Mouse (Mus musculus) heart, adult 2 months (tissue): ENCODE measurements at regions not wholly inside any gene's neighbourhood (a gene's known extent, or its start where the extent isn't known, plus 50 kb on each side); places are given as distances from the start of the nearest gene placed in this dataset.
A peak's percentile ranks its signal among the peaks of the same experiment; 100 is the strongest.

Experiments
- DNase-seq, 2 experiments: peaks; one replicate each; pipeline ENCODE4 v3.0.0; 2021
- H3K27ac ChIP-seq: fragments of 200-600 bp; 2 replicates; pipeline ENCODE4 v1.8.1; 2022
- H3K27me3 ChIP-seq: fragments of 200-500 bp; 2 replicates; pipeline ENCODE4 v1.6.1; 2012; ENCODE audit warnings: mild to moderate bottlenecking, low read length, inconsistent platforms, mixed read lengths; ENCODE audit not compliant: control insufficient read depth, insufficient read depth
- H3K36me3 ChIP-seq: fragments of 200-500 bp; 2 replicates; pipeline ENCODE4 v1.6.1; 2012; ENCODE audit warnings: low read length, inconsistent platforms; ENCODE audit not compliant: control insufficient read depth, insufficient read depth
- H3K4me1 ChIP-seq: fragments of 200-500 bp; 2 replicates; pipeline ENCODE4 v1.6.1; 2011; ENCODE audit warnings: low read length; ENCODE audit not compliant: control insufficient read depth, insufficient read depth
- H3K4me3 ChIP-seq: fragments of 200-600 bp; 2 replicates; pipeline ENCODE4 v1.8.1; 2022
- H3K79me2 ChIP-seq: fragments of 200-500 bp; replicated peaks from 2 replicates; pipeline ENCODE4 v1.6.1; 2012; ENCODE audit warnings: mild to moderate bottlenecking, inconsistent platforms, low read length, moderate library complexity, mixed read lengths; ENCODE audit not compliant: control insufficient read depth, insufficient read depth
- H3K9ac ChIP-seq: fragments of 200-500 bp; 2 replicates; pipeline ENCODE4 v1.6.1; 2012; ENCODE audit warnings: low read depth, mild to moderate bottlenecking, control low read depth, inconsistent platforms, low read length, mixed read lengths
- CTCF ChIP-seq: fragments of 200-600 bp; IDR thresholded peaks from 2 replicates; pipeline ENCODE4 v1.8.1; 2022; ENCODE audit warnings: antibody characterized with exemption, mild to moderate bottlenecking, moderate library complexity
- EP300 ChIP-seq: fragments of 200-500 bp; IDR thresholded peaks from 2 replicates; pipeline ENCODE4 v1.6.1; 2011; ENCODE audit warnings: low read depth, low read length, control low read depth; ENCODE audit not compliant: insufficient read depth
- POLR2A ChIP-seq: fragments of 200-500 bp; IDR thresholded peaks from 2 replicates; pipeline ENCODE4 v1.6.1; 2011; ENCODE audit warnings: mild to moderate bottlenecking, low read depth, low read length, control low read depth; ENCODE audit not compliant: insufficient read depth
- WGBS: fragments of 180-500 bp; shearing (Covaris S2); methylation state at CpG from one replicate; pipeline ENCODE4 v1.1.7; 2018; 5-methylcytosine and 5-hydroxymethylcytosine counted together
- intact Hi-C: fragments of 180-260 bp; cut with DNase I; formaldehyde crosslinking; loops from one replicate; pipeline ENCODE4 v1.15.1; 2025

GRCm38 (mm10) chr13:107607294-107607693, 437.0 kb upstream of the Smim15 start:
- peaks cover 6% of the 10 kb centered on the region for H3K4me1 ChIP-seq
- H3K4me3 ChIP-seq: no peak overlapping the region
- H3K79me2 ChIP-seq: no peaks in the 10 kb centered on the region
- H3K9ac ChIP-seq: no peak overlapping the region
- intact Hi-C loops: loop anchor here (5.0 kb wide), 3 partner anchors 145 to 285 kb away; no protein-coding TSS in a partner anchor
- H3K27me3 ChIP-seq: no peaks in the 10 kb centered on the region
- TF ChIP-seq EP300 (peak; percentile 45; the same call in 1 of the 2 replicates), POLR2A (no peak)
- H3K27ac ChIP-seq: peak overlapping the region; percentile 82
- peaks cover 3% of the 10 kb centered on the region for H3K36me3 ChIP-seq
- DNase-seq: peak; percentile 32 to 65
- 25% methylated on average over 4 of the region's 4 CpGs for WGBS

- Histone ChIP-seq H3K4me1 (peaks cover 5% of the 10 kb centered on the region), H3K9ac (no peak overlapping the region), H3K27ac (no peak overlapping the region), H3K79me2 (no peaks in the 10 kb centered on the region), H3K36me3 (no peaks in the 10 kb centered on the region), H3K4me3 (no peak overlapping the region), H3K27me3 (no peaks in the 10 kb centered on the region)
- 91% methylated on average over 5 of the region's 5 CpGs for WGBS
- TF ChIP-seq CTCF: no peak
- TF ChIP-seq EP300: no peak
- DNase-seq: no peak
- intact Hi-C loops: no loop called here
These were observed 442.1 kb upstream of the Smim15 start for GRCm38 (mm10) chr13:107602149-107602548.

- Histone ChIP-seq H3K4me3 (no peak overlapping the region), H3K27me3 (no peaks in the 10 kb centered on the region), H3K9ac (no peak overlapping the region), H3K4me1 (peaks cover 3% of the 10 kb centered on the region), H3K27ac (no peak overlapping the region), H3K79me2 (no peaks in the 10 kb centered on the region), H3K36me3 (no peaks in the 10 kb centered on the region)
- no peak for DNase-seq
- intact Hi-C loops: no loop called here
- no peak for TF ChIP-seq CTCF
- no peak for TF ChIP-seq EP300
- no peak for TF ChIP-seq POLR2A
- WGBS: 86% methylated on average over 4 of the region's 4 CpGs
These were observed 443.2 kb upstream of the Smim15 start for GRCm38 (mm10) chr13:107601132-107601439.

GRCm38 (mm10) chr13:107600331-107601131, 443.7 kb upstream of the Smim15 start:
- Histone ChIP-seq H3K4me3 (no peak overlapping the region), H3K79me2 (no peaks in the 10 kb centered on the region), H3K4me1 (peaks cover 3% of the 10 kb centered on the region), H3K27ac (no peak overlapping the region), H3K27me3 (no peaks in the 10 kb centered on the region), H3K9ac (no peak overlapping the region), H3K36me3 (no peaks in the 10 kb centered on the region)
- peak; percentile 24 to 30 for DNase-seq
- WGBS: 32% methylated on average over 22 of the region's 22 CpGs
- no peak for TF ChIP-seq POLR2A
- intact Hi-C loops: no loop called here

- intact Hi-C loops: no loop called here
- TF ChIP-seq EP300 (no peak), CTCF (no peak), POLR2A (no peak)
- Histone ChIP-seq H3K4me3 (no peak overlapping the region), H3K27me3 (no peaks in the 10 kb centered on the region), H3K9ac (no peak overlapping the region), H3K79me2 (no peaks in the 10 kb centered on the region), H3K36me3 (no peaks in the 10 kb centered on the region), H3K4me1 (peaks cover 3% of the 10 kb centered on the region), H3K27ac (no peak overlapping the region)
- DNase-seq: no peak
- 37% methylated on average over 4 of the region's 4 CpGs for WGBS
These were observed 445.1 kb upstream of the Smim15 start for GRCm38 (mm10) chr13:107599094-107599644.

- no peak overlapping the region for H3K27ac ChIP-seq
These were observed 445.9 kb upstream of the Smim15 start for GRCm38 (mm10) chr13:107598391-107598790.

More at GRCm38 (mm10) chr13:107598391-107598790, 445.9 kb upstream of the Smim15 start:
- 28% methylated on average over 1 of the region's 1 CpGs for WGBS
- intact Hi-C loops: no loop called here
- Histone ChIP-seq H3K4me3 (no peak overlapping the region), H3K79me2 (no peaks in the 10 kb centered on the region), H3K9ac (no peak overlapping the region), H3K36me3 (no peaks in the 10 kb centered on the region), H3K27me3 (no peaks in the 10 kb centered on the region), H3K4me1 (peaks cover 3% of the 10 kb centered on the region)
- TF ChIP-seq CTCF: no peak
- DNase-seq: no peak
